Comparison of ENCODE assay signal across 8 mouse cellular contexts in genomic region chr16:23224671-23225068, GRCm38 (mm10). TPM values are rescaled to one million over a fixed set of nuclear protein-coding genes. Genes with fewer than 3 reads are reported as not detected.
DNase-seq lines count a peak whose midpoint lies in the region.

Gene St6gal1, plus strand, starts transcription at chr16:23224740.

- H3K4me3 ChIP-seq in hindbrain, embryonic 10.5 days, result peak within 1 kb of the TSS; percentile 84

- peaks cover 45% of the 10 kb centered on the region for H3K4me1 ChIP-seq in hindbrain, embryonic 10.5 days (replicated peaks)

- DNase-seq in NIH3T3 (ENCODE audit: low read depth), result peak; percentile 81
- DNase-seq in cerebellum, adult 8-10 months, result peak; percentile 27
- peak; percentile 23 to 74 for DNase-seq in frontal cortex, postnatal 10 days (ENCODE audit: low spot score in 2 of 2)
- DNase-seq in hindbrain, embryonic 10.5 days (ENCODE audit: low spot score), result peak; percentile 87
- peak; percentile 63 for DNase-seq in layer of hippocampus, adult 9-11 months
- peak; percentile 92 for DNase-seq in lung, postnatal 10 days
- peak; percentile 86 for DNase-seq in ovary, postnatal 36 days (ENCODE audit: low spot score)
- peak; percentile 91 to 93 for DNase-seq in thymus, postnatal 36 days

- H3K36me3 ChIP-seq in hindbrain, embryonic 10.5 days, result no peaks in the 10 kb centered on the region

- H3K9me3 ChIP-seq in hindbrain, embryonic 10.5 days, result no peaks in the 10 kb centered on the region

- H3K27ac ChIP-seq in hindbrain, embryonic 10.5 days, result peak within 1 kb of the TSS; percentile 98

- peaks cover 19% of the 10 kb centered on the region for H3K27me3 ChIP-seq in hindbrain, embryonic 10.5 days (ENCODE audit: insufficient read depth, poor library complexity, severe bottlenecking)

- under 1% methylated on average over 20 of the region's 20 CpGs for WGBS in hindbrain, embryonic 10.5 days

RNA-seq across cellular contexts. Expression of gene St6gal1, which starts in this region (rescaled TPM):
- polyA plus RNA-seq in hindbrain, embryonic 10.5 days (2016; fragmentation: Nextera tagmentation; extraction: Ambion mirVana), result 22.8 and 26.6 TPM in 2 replicates

Comparison
In these comparisons a context has a peak if more than half of its experiments do, and no peak if none do; other contexts are left out.
1. Peak in every context shown above with its lines: DNase-seq, H3K4me3 ChIP-seq and H3K27ac ChIP-seq.
2. DNase-seq: peak in every context shown above with its lines; median percentile 92 in lung, postnatal 10 days; 92 in thymus, postnatal 36 days; 87 in hindbrain, embryonic 10.5 days; 86 in ovary, postnatal 36 days; 81 in NIH3T3; 63 in layer of hippocampus, adult 9-11 months; 48 in frontal cortex, postnatal 10 days; 27 in cerebellum, adult 8-10 months.